Mouse (Mus musculus) kidney, postnatal 25 days (tissue): ENCODE results near the gene Myo1h.
A peak's percentile ranks its signal among the peaks of the same experiment; 100 is the strongest.

Experiments used
- DNase-seq, 2 experiments: peaks; one replicate each; pipeline ENCODE4 v3.0.0; 2021; ENCODE audit warnings: mixed read lengths in 2 of 2

Gene Myo1h

DNA sequence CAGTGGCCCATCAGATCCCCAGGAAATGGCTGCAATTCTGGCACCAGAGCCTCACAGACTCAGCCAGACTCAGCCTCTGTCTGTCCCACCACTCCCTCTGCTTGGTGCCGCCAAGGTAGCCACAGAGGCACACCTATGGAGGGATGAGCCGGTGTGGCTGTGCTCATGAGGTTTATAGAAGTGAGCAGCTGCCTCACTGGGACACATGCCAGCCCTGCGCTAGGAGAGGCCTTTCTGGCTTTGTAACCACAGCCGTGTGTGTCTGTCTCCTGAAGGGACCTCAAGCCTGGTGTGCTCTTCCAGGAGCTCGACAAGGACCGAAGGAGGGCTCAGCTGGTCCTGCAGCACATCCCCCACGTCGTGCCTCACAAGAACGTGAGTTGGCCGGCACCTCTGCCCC, 118.3 kb downstream of the Myo1h start:
- DNase-seq: no peak

- no peak for DNase-seq
These were observed 118.8 kb downstream of the Myo1h start for GRCm38 (mm10) chr5:114407810-114408209.

GRCm38 (mm10) chr5:114408846-114409245, 119.9 kb downstream of the Myo1h start:
- no peak for DNase-seq

- DNase-seq: no peak
These were observed 121.5 kb downstream of the Myo1h start for GRCm38 (mm10) chr5:114410429-114410828.

GRCm38 (mm10) chr5:114412361-114412998, 123.5 kb downstream of the Myo1h start:
- DNase-seq: no peak

DNA sequence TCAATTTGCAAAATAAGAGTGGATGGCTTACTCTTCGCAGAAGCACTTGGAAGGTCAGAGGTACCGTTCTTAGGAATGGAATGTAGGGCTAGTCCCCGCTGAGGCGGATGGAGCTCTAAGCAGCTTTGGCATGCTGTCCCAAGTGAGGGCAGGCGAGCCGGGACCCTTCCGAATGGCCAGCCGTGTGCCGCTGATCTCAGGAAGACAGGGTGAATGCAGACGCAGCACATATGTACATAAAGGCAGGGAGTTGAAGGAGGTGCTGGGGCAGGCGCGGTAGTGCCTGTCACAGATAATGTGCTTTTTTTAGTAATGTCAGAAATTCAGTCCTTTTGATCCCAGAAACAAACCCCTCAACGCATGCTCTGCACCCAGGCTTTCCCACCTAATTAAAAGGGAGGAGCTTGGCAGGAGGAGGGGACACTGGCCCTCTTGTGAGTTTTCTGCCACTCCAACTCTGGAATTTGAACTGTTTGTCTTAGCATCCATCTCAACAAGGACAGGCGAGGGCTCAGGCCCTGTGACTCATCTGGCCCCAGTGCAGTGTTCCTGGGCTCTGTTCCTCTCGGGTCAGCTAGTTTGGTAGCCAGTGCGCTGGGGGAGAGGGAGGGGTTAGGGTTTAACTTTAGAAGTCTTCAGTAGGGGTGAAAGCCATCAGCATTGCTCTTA, 124.2 kb downstream of the Myo1h start:
- peak; percentile 65 to 87 for DNase-seq
